Mouse (Mus musculus) liver, embryonic 14.5 days (tissue): ENCODE measurements around the gene Gzmf. TPM values are rescaled to one million over a fixed set of nuclear protein-coding genes. Genes with fewer than 3 reads are reported as not detected.
"Not testable (repeated sequence)": the region's sequence is repeated elsewhere in the genome, so short reads cannot be mapped to it uniquely, and the experiment has no call there.

Experiments
- ATAC-seq: fragments of 200-750 bp; cut with Nextera tagmentation; 2 replicates; pipeline ENCODE4 v1.8.0; 2017; ENCODE audit warnings: moderate number of reproducible peaks, mild to moderate bottlenecking, moderate library complexity; ENCODE audit not compliant: insufficient read depth
- DNase-seq, 3 experiments: peaks; one replicate each; pipeline ENCODE4 v3.0.0-alpha.2; 2012 to 2013; ENCODE audit warnings: low read depth in 3 of 3, low spot score in 3 of 3
- H3K27ac ChIP-seq: fragments of 300-500 bp; sonication (generic); 2 replicates; pipeline ENCODE4 v1.5.1; 2014; ENCODE audit warnings: moderate library complexity, mild to moderate bottlenecking, control low read depth, inconsistent platforms
- H3K27me3 ChIP-seq: fragments of 300-500 bp; sonication (generic); 2 replicates; pipeline ENCODE4 v1.6.1; 2014; ENCODE audit warnings: mild to moderate bottlenecking, low read length, moderate library complexity; ENCODE audit not compliant: control insufficient read depth, insufficient read depth
- H3K36me3 ChIP-seq: fragments of 300-500 bp; sonication (generic); replicated peaks from 2 replicates; pipeline ENCODE4 v1.6.1; 2014; ENCODE audit warnings: low read depth; ENCODE audit not compliant: control insufficient read depth, insufficient read depth
- H3K4me1 ChIP-seq, 2 experiments: fragments of 200-500 bp in 1 of 2; fragments of 300-500 bp in 1 of 2; sonication (generic) in 1 of 2; replicated peaks; 2 replicates each; pipeline ENCODE4 v1.6.1; 2012 to 2014; ENCODE audit warnings: antibody characterized with exemption in 1 of 2, inconsistent platforms in 1 of 2, low read length in 1 of 2; ENCODE audit not compliant: control insufficient read depth in 2 of 2, insufficient read depth in 2 of 2
- H3K4me2 ChIP-seq: fragments of 300-500 bp; sonication (generic); 2 replicates; pipeline ENCODE4 v1.6.1; 2014; ENCODE audit warnings: low read depth, mild to moderate bottlenecking, control low read depth, moderate library complexity
- H3K4me3 ChIP-seq, 2 experiments: fragments of 200-500 bp in 1 of 2; fragments of 300-500 bp in 1 of 2; sonication (generic) in 1 of 2; 2 replicates each; pipeline ENCODE4 v1.5.1; 2012 to 2014; ENCODE audit warnings: low read depth in 2 of 2, low read length in 2 of 2, mild to moderate bottlenecking in 2 of 2, control low read depth in 1 of 2, inconsistent platforms in 1 of 2, moderate library complexity in 1 of 2; ENCODE audit not compliant: insufficient read depth in 1 of 2
- H3K9ac ChIP-seq: fragments of 300-500 bp; sonication (generic); replicated peaks from 2 replicates; pipeline ENCODE4 v1.6.1; 2014; ENCODE audit warnings: mild to moderate bottlenecking, control low read depth, moderate library complexity
- H3K9me3 ChIP-seq: fragments of 300-500 bp; sonication (generic); 2 replicates; pipeline ENCODE4 v1.6.1; 2016; ENCODE audit warnings: low read length, mixed read lengths; ENCODE audit not compliant: control insufficient read depth
- CTCF ChIP-seq: IDR thresholded peaks from 2 replicates; pipeline ENCODE4 v1.5.1; 2016; ENCODE audit warnings: antibody characterized with exemption, low read depth, control low read depth
- EP300 ChIP-seq: IDR thresholded peaks from 2 replicates; pipeline ENCODE4 v1.6.1; 2016; ENCODE audit warnings: antibody characterized with exemption, low read depth
- WGBS: fragments of 180-500 bp; shearing (Covaris S2); extraction: QIAGEN DNeasy Blood & Tissue Kit; methylation state at CpG from one replicate; pipeline ENCODE4 v1.1.7; 2014; ENCODE audit not compliant: insufficient replicate concordance; 5-methylcytosine and 5-hydroxymethylcytosine counted together
- polyA plus RNA-seq, 2 experiments: library from polyadenylated mRNA; depleted of rRNA in 1 of 2; stranded (reverse) in 1 of 2; unstranded in 1 of 2; fragments of >200 nt; fragmentation: Nextera tagmentation in 1 of 2; extraction: Ambion mirVana in 1 of 2; gene quantifications; 2 replicates each; pipeline versions ENCODE4 v1.2.1 to v1.2.3; 2012 to 2014

The Gzmf gene
- polyA plus RNA-seq, 2 experiments, result not detected

DNA sequence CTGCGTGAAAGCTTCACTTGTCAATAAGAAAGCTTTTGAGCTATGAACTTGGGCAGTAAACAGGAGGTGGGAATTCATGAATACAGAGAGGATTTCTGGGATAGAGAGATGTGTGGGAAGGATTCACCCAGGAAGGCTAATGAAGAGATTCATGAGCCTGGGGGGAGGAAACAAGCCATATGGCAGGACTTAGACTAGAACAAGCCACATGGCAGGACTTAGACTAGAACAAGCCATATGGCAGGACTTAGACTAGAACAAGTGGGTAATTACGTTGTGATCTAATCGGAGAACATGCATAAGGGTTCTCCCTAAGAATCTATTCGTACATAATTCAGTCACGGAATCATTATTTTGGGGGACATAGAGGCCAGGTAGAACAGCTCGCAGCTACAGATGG lies 37.8 kb downstream of the Gzmf start:
- Histone ChIP-seq H3K36me3 (no peaks in the 10 kb centered on the region), H3K27ac (no peak overlapping the region), H3K4me3 (no peak overlapping the region), H3K4me2 (no peak overlapping the region), H3K9me3 (no peaks in the 10 kb centered on the region), H3K9ac (no peak overlapping the region), H3K27me3 (no peaks in the 10 kb centered on the region), H3K4me1 (no peaks in the 10 kb centered on the region)
- ATAC-seq (no peak), DNase-seq (no peak)
- WGBS, result 63% methylated on average over 6 of the region's 6 CpGs
- TF ChIP-seq EP300 (no peak), CTCF (no peak)

DNA sequence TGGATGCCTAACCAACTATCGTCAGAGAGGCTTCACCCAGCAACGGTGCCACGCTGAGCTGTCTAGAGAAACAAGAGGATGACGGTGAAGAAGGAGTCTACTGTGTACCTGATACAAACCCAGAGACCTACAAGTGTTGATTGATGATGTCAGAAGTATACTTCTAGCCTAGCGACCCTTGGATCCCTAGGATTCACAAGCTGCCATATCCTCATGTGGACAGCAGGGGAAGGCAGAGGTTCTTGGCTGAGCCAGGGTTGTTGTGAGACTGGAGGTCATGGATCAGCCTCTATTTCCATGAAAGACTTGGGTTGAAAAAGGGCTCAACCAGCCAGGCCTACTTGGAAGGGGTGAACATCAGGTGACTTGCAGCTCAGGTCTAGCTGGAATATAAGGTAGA lies 38.5 kb downstream of the Gzmf start:
- Histone ChIP-seq H3K27ac (no peak overlapping the region), H3K4me2 (no peak overlapping the region), H3K4me1 (no peaks in the 10 kb centered on the region), H3K9ac (no peak overlapping the region), H3K36me3 (no peaks in the 10 kb centered on the region), H3K27me3 (no peaks in the 10 kb centered on the region), H3K4me3 (no peak overlapping the region), H3K9me3 (no peaks in the 10 kb centered on the region)
- ATAC-seq, result no peak
- no peak for DNase-seq
- TF ChIP-seq CTCF (no peak), EP300 (no peak)
- 63% methylated on average over 5 of the region's 5 CpGs for WGBS

DNA sequence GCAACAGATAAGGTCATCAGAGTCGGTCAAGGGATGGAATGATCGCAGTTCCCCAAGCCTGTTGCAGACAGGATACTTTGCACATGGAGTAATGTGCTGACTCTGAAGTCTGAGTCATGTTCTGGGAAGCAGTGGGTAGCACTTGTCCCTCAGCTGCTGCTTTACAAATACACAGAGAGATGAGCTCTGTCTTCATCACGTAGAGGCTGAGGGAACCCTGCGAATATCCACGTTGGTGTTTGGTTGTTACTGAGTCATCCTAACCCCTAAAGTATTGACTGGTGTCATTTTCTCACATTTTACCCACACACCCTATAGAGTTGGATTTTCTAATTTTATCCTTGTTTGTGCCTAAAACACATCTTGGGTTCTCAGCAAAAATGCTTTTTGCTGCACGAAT lies 43.2 kb downstream of the Gzmf start:
- Histone ChIP-seq H3K27ac (no peak overlapping the region), H3K4me1 (no peaks in the 10 kb centered on the region), H3K27me3 (no peaks in the 10 kb centered on the region), H3K4me3 (no peak overlapping the region), H3K9ac (no peak overlapping the region), H3K9me3 (no peaks in the 10 kb centered on the region), H3K4me2 (no peak overlapping the region), H3K36me3 (no peaks in the 10 kb centered on the region)
- DNase-seq (no peak), ATAC-seq (no peak)
- TF ChIP-seq EP300 (no peak), CTCF (no peak)
- WGBS, result 44% methylated on average over 6 of the region's 6 CpGs

DNA sequence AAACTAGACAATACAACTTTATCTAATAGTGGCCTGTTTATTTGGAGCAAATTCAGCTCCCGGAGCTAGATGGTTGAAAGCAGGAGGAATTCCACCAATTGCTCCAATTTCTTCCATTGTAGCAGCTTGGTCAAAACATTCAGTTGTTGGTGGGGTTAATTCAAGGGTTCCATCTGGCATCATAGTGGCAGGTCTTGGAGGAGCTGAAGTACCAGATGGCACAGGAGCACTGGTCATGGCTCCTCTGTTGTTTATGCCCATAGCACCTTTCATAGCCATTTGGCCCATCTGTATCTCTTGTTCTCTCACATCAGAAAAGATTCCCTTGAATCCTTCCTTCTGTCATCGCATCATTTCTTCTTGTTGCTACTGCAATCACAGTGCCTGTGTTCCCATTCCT lies 49.1 kb downstream of the Gzmf start:
- no peaks in the 10 kb centered on the region for H3K36me3 ChIP-seq
- DNase-seq (no peak), ATAC-seq (no peak)
- H3K4me2 ChIP-seq, result no peak overlapping the region
- H3K9ac ChIP-seq, result no peak overlapping the region
- no peaks in the 10 kb centered on the region for H3K4me1 ChIP-seq
- H3K27me3 ChIP-seq, result no peaks in the 10 kb centered on the region
- H3K27ac ChIP-seq, result no peak overlapping the region
- H3K9me3 ChIP-seq, result no peaks in the 10 kb centered on the region
- H3K4me3 ChIP-seq, result no peak overlapping the region
- WGBS, result 64% methylated on average over 2 of the region's 2 CpGs
- no peak for TF ChIP-seq CTCF
- TF ChIP-seq EP300, result no peak

DNA sequence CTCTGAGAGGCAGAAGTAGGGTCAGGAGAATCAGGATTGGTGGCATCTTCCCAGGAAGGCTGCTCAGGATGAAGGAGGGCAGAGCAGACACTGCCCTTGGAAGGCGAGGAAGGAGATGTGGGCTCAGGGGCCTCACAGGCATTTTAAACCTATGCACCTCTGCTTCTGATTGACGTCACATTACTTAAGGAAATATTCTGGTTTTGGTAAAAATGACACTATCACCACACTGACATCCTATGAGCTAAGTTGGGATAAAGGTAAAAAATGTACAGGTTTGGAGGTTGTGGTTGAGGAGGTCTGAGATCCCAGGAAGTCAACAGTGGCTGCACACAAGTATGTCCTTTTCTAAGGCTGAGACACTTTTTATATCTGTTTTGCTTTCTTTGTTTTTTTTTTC lies 51.7 kb downstream of the Gzmf start, which contains the start of gene Gzmg:
Gene Gzmg (minus strand): TSS at position 101 of the 400 bp plus-strand sequence.
- H3K36me3 ChIP-seq, H3K4me3 ChIP-seq, H3K27ac ChIP-seq, H3K9me3 ChIP-seq, H3K9ac ChIP-seq, ATAC-seq, H3K4me2 ChIP-seq, H3K4me1 ChIP-seq, H3K27me3 ChIP-seq, DNase-seq: not testable (repeated sequence)
- 59% methylated on average over 2 of the region's 2 CpGs for WGBS

DNA sequence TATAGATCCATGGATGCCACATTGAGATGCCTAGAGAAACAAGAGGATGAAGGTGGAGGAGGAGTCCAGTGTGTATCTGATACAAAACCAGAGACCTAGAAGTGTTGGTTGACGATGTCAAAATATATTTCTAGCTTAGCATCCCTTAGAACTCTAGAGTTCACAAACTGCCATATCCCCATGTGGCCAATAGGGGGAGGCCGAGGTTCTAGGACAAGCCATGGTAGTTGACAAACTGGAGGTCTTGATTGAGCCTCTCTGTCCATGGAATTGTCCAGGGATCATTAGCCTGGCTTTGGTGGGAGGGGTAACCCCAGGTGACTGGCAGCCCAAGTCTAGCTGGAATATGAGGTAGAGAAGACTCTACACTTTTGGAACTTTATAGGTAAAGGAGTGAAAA lies 55.9 kb downstream of the Gzmf start:
- H3K4me2 ChIP-seq, result no peak overlapping the region
- TF ChIP-seq EP300 (no peak), CTCF (peak; percentile 55)
- no peaks in the 10 kb centered on the region for H3K9me3 ChIP-seq
- DNase-seq, result no peak
- ATAC-seq, result no peak
- WGBS, result 35% methylated on average over 2 of the region's 2 CpGs
- no peak overlapping the region for H3K9ac ChIP-seq
- no peaks in the 10 kb centered on the region for H3K36me3 ChIP-seq
- no peak overlapping the region for H3K4me3 ChIP-seq
- no peaks in the 10 kb centered on the region for H3K4me1 ChIP-seq
- no peaks in the 10 kb centered on the region for H3K27me3 ChIP-seq
- no peak overlapping the region for H3K27ac ChIP-seq

Other genes with a start within 250 kb of the Gzmf start
- not detected in 2 replicates for gene Mcpt1, start 193.4 kb downstream of the Gzmf start, polyA plus RNA-seq (2012; rRNA removed)
- not detected in 2 replicates for gene Mcpt1, start 193.4 kb downstream of the Gzmf start, polyA plus RNA-seq (2014; fragmentation: Nextera tagmentation; extraction: Ambion mirVana)
- not detected in 2 replicates for gene Mcpt9, start 180.9 kb downstream of the Gzmf start, polyA plus RNA-seq (2012; rRNA removed)
- gene Mcpt9, start 180.9 kb downstream of the Gzmf start, polyA plus RNA-seq (2014; fragmentation: Nextera tagmentation; extraction: Ambion mirVana), result not detected in 2 replicates
- gene Mcpt2, start 169.4 kb downstream of the Gzmf start, polyA plus RNA-seq (2012; rRNA removed), result 0.06 and 0.11 TPM in 2 replicates
- gene Mcpt2, start 169.4 kb downstream of the Gzmf start, polyA plus RNA-seq (2014; fragmentation: Nextera tagmentation; extraction: Ambion mirVana), result 0.13 and 0.22 TPM in 2 replicates
- 0.04 TPM in 1 of 2 replicates, not detected in the other for gene Mcpt4, start 149.1 kb downstream of the Gzmf start, polyA plus RNA-seq (2012; rRNA removed)
- gene Mcpt4, start 149.1 kb downstream of the Gzmf start, polyA plus RNA-seq (2014; fragmentation: Nextera tagmentation; extraction: Ambion mirVana), result not detected in 2 replicates
- 0.79 and 4.6 TPM in 2 replicates for gene Mcpt8, start 126.1 kb downstream of the Gzmf start, polyA plus RNA-seq (2012; rRNA removed)
- gene Mcpt8, start 126.1 kb downstream of the Gzmf start, polyA plus RNA-seq (2014; fragmentation: Nextera tagmentation; extraction: Ambion mirVana), result 4.3 and 15.8 TPM in 2 replicates
- 32.2 and 32.6 TPM in 2 replicates for gene Ctsg, start 108.8 kb downstream of the Gzmf start, polyA plus RNA-seq (2012; rRNA removed)
- gene Ctsg, start 108.8 kb downstream of the Gzmf start, polyA plus RNA-seq (2014; fragmentation: Nextera tagmentation; extraction: Ambion mirVana), result 27.1 and 48.4 TPM in 2 replicates
- gene Gzme, start 90.8 kb downstream of the Gzmf start, polyA plus RNA-seq (2012; rRNA removed), result 0.10 TPM in 1 of 2 replicates, not detected in the other
- gene Gzme, start 90.8 kb downstream of the Gzmf start, polyA plus RNA-seq (2014; fragmentation: Nextera tagmentation; extraction: Ambion mirVana), result not detected in 2 replicates
- 0.04 TPM in 1 of 2 replicates, not detected in the other for gene Gzmd, start 78.8 kb downstream of the Gzmf start, polyA plus RNA-seq (2012; rRNA removed)
- gene Gzmd, start 78.8 kb downstream of the Gzmf start, polyA plus RNA-seq (2014; fragmentation: Nextera tagmentation; extraction: Ambion mirVana), result not detected in 2 replicates
- gene Gzmg, start 51.8 kb downstream of the Gzmf start, polyA plus RNA-seq (2012; rRNA removed), result not detected in 2 replicates
- gene Gzmg, start 51.8 kb downstream of the Gzmf start, polyA plus RNA-seq (2014; fragmentation: Nextera tagmentation; extraction: Ambion mirVana), result not detected in 2 replicates
- not detected in 2 replicates for gene Gzmn, start 36.8 kb downstream of the Gzmf start, polyA plus RNA-seq (2012; rRNA removed)
- not detected in 2 replicates for gene Gzmn, start 36.8 kb downstream of the Gzmf start, polyA plus RNA-seq (2014; fragmentation: Nextera tagmentation; extraction: Ambion mirVana)
- not detected in 2 replicates for gene Gzmc, start 23.2 kb upstream of the Gzmf start, polyA plus RNA-seq (2012; rRNA removed)
- gene Gzmc, start 23.2 kb upstream of the Gzmf start, polyA plus RNA-seq (2014; fragmentation: Nextera tagmentation; extraction: Ambion mirVana), result not detected in 2 replicates
- gene Gzmb, start 50.8 kb upstream of the Gzmf start, polyA plus RNA-seq (2012; rRNA removed), result 0.06 and 0.17 TPM in 2 replicates
- 0.18 TPM in 1 of 2 replicates, not detected in the other for gene Gzmb, start 50.8 kb upstream of the Gzmf start, polyA plus RNA-seq (2014; fragmentation: Nextera tagmentation; extraction: Ambion mirVana)
- not detected in 2 replicates for gene Atp12a, start 153.7 kb upstream of the Gzmf start, polyA plus RNA-seq (2012; rRNA removed)
- gene Atp12a, start 153.7 kb upstream of the Gzmf start, polyA plus RNA-seq (2014; fragmentation: Nextera tagmentation; extraction: Ambion mirVana), result not detected in 2 replicates
- gene Rnf17, start 191.2 kb upstream of the Gzmf start, polyA plus RNA-seq (2012; rRNA removed), result 0.52 and 0.97 TPM in 2 replicates
- 0.81 and 1.1 TPM in 2 replicates for gene Rnf17, start 191.2 kb upstream of the Gzmf start, polyA plus RNA-seq (2014; fragmentation: Nextera tagmentation; extraction: Ambion mirVana)